Mouse (Mus musculus) liver, adult 2 months (tissue): ENCODE measurements around the gene Kdelr3. TPM values are rescaled to one million over a fixed set of nuclear protein-coding genes. Genes with fewer than 3 reads are reported as not detected.

ENCODE experiments used
- DNase-seq: peaks from one replicate; pipeline ENCODE4 v3.0.0-alpha.2; 2011; ENCODE audit warnings: low read depth, low spot score; ENCODE audit errors: extremely low read depth
- H3K27ac ChIP-seq: fragments of 200-500 bp; replicated peaks from 2 replicates; pipeline ENCODE4 v1.5.1; 2012; ENCODE audit warnings: low read depth, mild to moderate bottlenecking, control low read depth, inconsistent platforms, low read length; ENCODE audit not compliant: insufficient read depth
- H3K27me3 ChIP-seq: fragments of 200-500 bp; 2 replicates; pipeline ENCODE4 v1.6.1; 2012; ENCODE audit warnings: mild to moderate bottlenecking, moderate library complexity, low read length, inconsistent platforms; ENCODE audit not compliant: control insufficient read depth, insufficient read depth
- H3K36me3 ChIP-seq: fragments of 200-500 bp; 2 replicates; pipeline ENCODE4 v1.6.1; 2012; ENCODE audit warnings: low read length, inconsistent platforms; ENCODE audit not compliant: control insufficient read depth, insufficient read depth
- H3K4me1 ChIP-seq: fragments of 200-500 bp; 2 replicates; pipeline ENCODE4 v1.6.1; 2011; ENCODE audit warnings: low read length; ENCODE audit not compliant: control insufficient read depth, insufficient read depth
- H3K4me3 ChIP-seq: fragments of 200-500 bp; 2 replicates; pipeline ENCODE4 v1.5.1; 2011; ENCODE audit warnings: low read depth, mild to moderate bottlenecking, control low read depth, low read length, moderate library complexity; ENCODE audit not compliant: insufficient read depth
- H3K79me2 ChIP-seq: fragments of 200-500 bp; 2 replicates; pipeline ENCODE4 v1.6.1; 2012; ENCODE audit warnings: inconsistent platforms, mild to moderate bottlenecking, low read length, moderate library complexity; ENCODE audit not compliant: control insufficient read depth, insufficient read depth
- H3K9ac ChIP-seq: fragments of 200-500 bp; 2 replicates; pipeline ENCODE4 v1.6.1; 2012; ENCODE audit warnings: low read depth, mild to moderate bottlenecking, control low read depth, inconsistent platforms, low read length
- CTCF ChIP-seq: fragments of 200-500 bp; IDR thresholded peaks from 2 replicates; pipeline ENCODE4 v1.5.1; 2011; ENCODE audit warnings: low read depth, low read length, control low read depth
- POLR2A ChIP-seq: fragments of 200-500 bp; IDR thresholded peaks from 2 replicates; pipeline ENCODE4 v1.6.1; 2011; ENCODE audit warnings: low read length, control low read depth; ENCODE audit not compliant: insufficient read depth; ENCODE audit errors: extremely low read depth
- WGBS: fragments of 180-500 bp; shearing (Covaris S2); methylation state at CpG from one replicate; pipeline ENCODE4 v1.1.7; 2018; 5-methylcytosine and 5-hydroxymethylcytosine counted together
- polyA plus RNA-seq: library from polyadenylated mRNA; depleted of rRNA; stranded (reverse); fragments of >200 nt; gene quantifications from 2 replicates; pipeline ENCODE4 v1.2.3, GENCODE M21; 2012
- total RNA-seq: library from RNA; depleted of rRNA; stranded (reverse); fragments of >200 nt; gene quantifications from 2 replicates; pipeline ENCODE4 v1.2.3, GENCODE M21; 2014

Gene Kdelr3
- total and polyA plus RNA-seq, 2 experiments = 0.67 to 0.83 TPM

DNA sequence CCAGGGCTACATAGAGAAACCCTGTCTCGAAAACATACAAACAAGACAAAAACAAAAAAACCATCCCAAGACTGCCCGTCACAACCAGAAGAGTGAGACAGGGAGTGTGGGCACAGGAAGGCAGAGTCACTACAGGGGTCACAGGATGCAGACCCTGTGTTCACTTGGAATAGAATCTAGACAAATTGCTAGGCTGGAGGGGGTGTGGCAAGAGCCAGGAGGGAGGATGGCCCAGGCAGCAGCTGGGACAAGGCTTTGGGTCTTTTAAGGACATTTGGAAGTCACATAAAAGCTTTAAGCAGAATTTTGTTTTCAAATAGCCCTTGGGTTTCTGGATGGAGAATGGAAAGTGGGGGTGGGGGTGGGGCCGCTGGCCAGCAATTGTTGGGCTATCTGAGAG lies 2.4 kb downstream of the Kdelr3 start:
- Histone ChIP-seq H3K4me3 (no peak overlapping the region), H3K79me2 (no peaks in the 10 kb centered on the region), H3K4me1 (peaks cover 3% of the 10 kb centered on the region), H3K27me3 (peaks cover 20% of the 10 kb centered on the region), H3K27ac (no peak overlapping the region), H3K36me3 (no peaks in the 10 kb centered on the region), H3K9ac (no peak overlapping the region)
- DNase-seq = no peak
- TF ChIP-seq POLR2A = no peak
- TF ChIP-seq CTCF = no peak
- WGBS = 81% methylated on average over 3 of the region's 3 CpGs

GRCm38 (mm10) chr15:79519400-79520220 lies 3.4 kb downstream of the Kdelr3 start:
- no peak for DNase-seq
- peaks cover 18% of the 10 kb centered on the region for H3K27me3 ChIP-seq
- H3K27ac ChIP-seq = no peak overlapping the region
- no peaks in the 10 kb centered on the region for H3K36me3 ChIP-seq
- no peak for TF ChIP-seq CTCF
- no peak for TF ChIP-seq POLR2A
- no peak overlapping the region for H3K9ac ChIP-seq
- no peak overlapping the region for H3K4me3 ChIP-seq
- H3K79me2 ChIP-seq = no peaks in the 10 kb centered on the region
- H3K4me1 ChIP-seq = peaks cover 3% of the 10 kb centered on the region
- WGBS = 60% methylated on average over 16 of the region's 16 CpGs

GRCm38 (mm10) chr15:79525564-79525963 lies 9.4 kb downstream of the Kdelr3 start:
- no peak for DNase-seq
- WGBS = 81% methylated on average over 5 of the region's 5 CpGs
- H3K36me3 ChIP-seq = peaks cover 26% of the 10 kb centered on the region
- H3K79me2 ChIP-seq = no peaks in the 10 kb centered on the region
- no peaks in the 10 kb centered on the region; the same call in 1 of the 2 replicates for H3K4me1 ChIP-seq
- H3K9ac ChIP-seq = no peak overlapping the region
- no peak overlapping the region for H3K27ac ChIP-seq
- H3K4me3 ChIP-seq = no peak overlapping the region
- TF ChIP-seq POLR2A = no peak
- TF ChIP-seq CTCF = no peak
- no peaks in the 10 kb centered on the region for H3K27me3 ChIP-seq

GRCm38 (mm10) chr15:79525979-79526768 lies 10.0 kb downstream of the Kdelr3 start:
- Histone ChIP-seq H3K9ac (no peak overlapping the region), H3K27me3 (no peaks in the 10 kb centered on the region), H3K4me1 (no peaks in the 10 kb centered on the region; the same call in 1 of the 2 replicates), H3K79me2 (no peaks in the 10 kb centered on the region), H3K27ac (no peak overlapping the region), H3K36me3 (peaks cover 32% of the 10 kb centered on the region), H3K4me3 (no peak overlapping the region)
- WGBS = 57% methylated on average over 9 of the region's 9 CpGs
- TF ChIP-seq POLR2A (no peak), CTCF (no peak)
- DNase-seq = peak; percentile 28

- WGBS = 51% methylated on average over 4 of the region's 4 CpGs
- Histone ChIP-seq H3K9ac (no peak overlapping the region), H3K79me2 (no peaks in the 10 kb centered on the region), H3K4me1 (no peaks in the 10 kb centered on the region; the same call in 1 of the 2 replicates), H3K36me3 (peaks cover 40% of the 10 kb centered on the region), H3K4me3 (no peak overlapping the region), H3K27ac (no peak overlapping the region), H3K27me3 (no peaks in the 10 kb centered on the region)
- peak; percentile 66 for DNase-seq
- TF ChIP-seq CTCF (no peak), POLR2A (no peak)
These were observed 11.0 kb downstream of the Kdelr3 start for GRCm38 (mm10) chr15:79527192-79527591.
